Mouse (Mus musculus) cerebellum, adult 2 months (tissue): ENCODE data around the gene Shank2. TPM values are rescaled to one million over a fixed set of nuclear protein-coding genes. Genes with fewer than 3 reads are reported as not detected.

Source experiments
- DNase-seq, 2 experiments: peaks; one replicate each; pipeline ENCODE4 v3.0.0; 2021
- H3K27ac ChIP-seq: fragments of 200-500 bp; 2 replicates; pipeline ENCODE4 v1.5.1; 2012; ENCODE audit warnings: low read length, control low read depth, inconsistent platforms; ENCODE audit not compliant: insufficient read depth
- H3K27me3 ChIP-seq: fragments of 200-500 bp; 2 replicates; pipeline ENCODE4 v1.6.1; 2012; ENCODE audit warnings: inconsistent platforms, mild to moderate bottlenecking, low read length, moderate library complexity; ENCODE audit not compliant: control insufficient read depth, insufficient read depth
- H3K4me1 ChIP-seq: fragments of 200-500 bp; 2 replicates; pipeline ENCODE4 v1.6.1; 2011; ENCODE audit warnings: low read length; ENCODE audit not compliant: control insufficient read depth, insufficient read depth
- H3K4me3 ChIP-seq: fragments of 200-500 bp; replicated peaks from 2 replicates; pipeline ENCODE3; 2011; ENCODE audit warnings: mild to moderate bottlenecking, low read depth, low read length, control low read depth; ENCODE audit not compliant: insufficient read depth
- CTCF ChIP-seq: fragments of 200-500 bp; IDR thresholded peaks from 2 replicates; pipeline ENCODE4 v1.5.1; 2011; ENCODE audit warnings: low read depth, mild to moderate bottlenecking, control low read depth, low read length, moderate library complexity, borderline replicate concordance; ENCODE audit not compliant: insufficient read depth
- POLR2A ChIP-seq: fragments of 200-500 bp; IDR thresholded peaks from 2 replicates; pipeline ENCODE4 v1.6.1; 2011; ENCODE audit warnings: low read length, control low read depth, borderline replicate concordance; ENCODE audit not compliant: insufficient read depth
- WGBS: fragments of 180-500 bp; shearing (Covaris S2); methylation state at CpG from one replicate; pipeline ENCODE4 v1.1.7; 2018; 5-methylcytosine and 5-hydroxymethylcytosine counted together
- polyA plus RNA-seq: library from polyadenylated mRNA; depleted of rRNA; stranded (reverse); fragments of >200 nt; gene quantifications from 2 replicates; pipeline ENCODE4 v1.2.3, GENCODE M21; 2012

The Shank2 gene
- polyA plus RNA-seq, 1 experiment, result 46.3 TPM

DNA sequence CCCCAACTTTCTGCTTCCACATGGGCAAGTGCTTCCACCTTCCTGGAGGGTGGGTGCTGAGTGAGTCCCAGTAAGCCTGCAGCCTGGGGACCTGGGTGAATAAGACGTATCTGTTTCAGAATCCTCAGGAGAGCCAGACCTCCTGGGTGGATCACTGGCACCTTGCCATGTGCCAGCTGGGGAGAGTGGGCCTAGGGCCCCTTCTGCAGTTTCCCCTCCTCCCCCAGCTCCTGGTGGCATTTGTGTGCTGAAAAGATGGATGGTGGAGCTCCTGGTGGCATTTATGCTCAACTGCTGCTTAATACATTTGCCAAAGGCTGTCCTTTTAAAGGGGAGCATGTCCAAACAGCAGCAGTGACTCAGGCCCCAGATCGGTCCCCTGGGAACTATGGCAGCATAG is 364.4 kb downstream of the Shank2 start:
- DNase-seq, result no peak

DNA sequence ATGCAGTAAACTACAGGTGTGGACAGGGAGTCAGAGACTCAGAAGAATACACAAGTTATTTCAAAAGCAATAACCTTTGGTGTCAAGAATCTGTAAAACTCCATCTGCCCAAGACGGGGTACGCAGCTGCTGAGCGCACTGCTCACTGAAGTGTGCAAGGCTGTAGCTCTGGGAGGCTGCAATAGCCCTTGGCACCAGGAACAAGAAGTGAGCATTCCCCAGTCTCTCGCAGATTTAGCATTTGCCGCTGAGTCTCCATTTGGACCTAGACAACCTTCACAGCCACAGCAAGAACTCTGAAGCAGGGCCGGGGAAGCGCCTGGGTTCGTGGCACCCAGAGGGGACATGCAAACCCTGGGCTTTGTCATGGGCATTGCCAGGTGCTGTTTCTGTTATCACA is 371.3 kb downstream of the Shank2 start:
- Histone ChIP-seq H3K4me3 (no peak overlapping the region), H3K4me1 (no peaks in the 10 kb centered on the region; the same call in 1 of the 2 replicates), H3K27me3 (no peaks in the 10 kb centered on the region), H3K27ac (no peak overlapping the region)
- 73% methylated on average over 8 of the region's 8 CpGs for WGBS
- no peak for DNase-seq
- TF ChIP-seq POLR2A (no peak), CTCF (no peak)

More for the DNA sequence above, 364.4 kb downstream of the Shank2 start:
- Histone ChIP-seq H3K27me3 (no peaks in the 10 kb centered on the region), H3K4me3 (no peak overlapping the region), H3K27ac (no peak overlapping the region), H3K4me1 (no peaks in the 10 kb centered on the region; the same call in 1 of the 2 replicates)
- TF ChIP-seq POLR2A, result no peak
- no peak for TF ChIP-seq CTCF
- 72% methylated on average over 2 of the region's 2 CpGs for WGBS

DNA sequence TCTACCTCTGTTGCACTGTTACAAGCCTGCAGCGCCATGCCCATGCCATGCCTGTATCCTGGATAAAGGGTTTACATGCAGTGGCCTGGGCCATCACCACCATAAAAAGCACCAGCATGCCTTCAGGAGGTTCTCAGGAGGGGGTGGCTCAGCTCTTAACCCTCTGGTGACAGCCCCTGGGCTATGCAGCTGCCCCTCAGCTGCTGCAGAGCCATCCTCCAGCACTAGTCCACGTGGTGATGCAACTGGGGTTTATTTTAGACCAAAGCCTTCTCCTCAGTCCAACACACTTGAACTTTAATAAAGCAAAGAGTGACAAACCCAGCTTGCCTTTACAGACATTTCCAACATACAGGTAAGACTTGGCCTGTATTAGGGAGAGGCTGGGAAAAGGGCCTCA is 373.8 kb downstream of the Shank2 start:
- Histone ChIP-seq H3K27me3 (no peaks in the 10 kb centered on the region), H3K4me1 (no peaks in the 10 kb centered on the region; the same call in 1 of the 2 replicates), H3K27ac (no peak overlapping the region), H3K4me3 (no peak overlapping the region)
- TF ChIP-seq POLR2A (no peak), CTCF (no peak)
- WGBS, result 96% methylated on average over 2 of the region's 2 CpGs
- DNase-seq, result no peak

DNA sequence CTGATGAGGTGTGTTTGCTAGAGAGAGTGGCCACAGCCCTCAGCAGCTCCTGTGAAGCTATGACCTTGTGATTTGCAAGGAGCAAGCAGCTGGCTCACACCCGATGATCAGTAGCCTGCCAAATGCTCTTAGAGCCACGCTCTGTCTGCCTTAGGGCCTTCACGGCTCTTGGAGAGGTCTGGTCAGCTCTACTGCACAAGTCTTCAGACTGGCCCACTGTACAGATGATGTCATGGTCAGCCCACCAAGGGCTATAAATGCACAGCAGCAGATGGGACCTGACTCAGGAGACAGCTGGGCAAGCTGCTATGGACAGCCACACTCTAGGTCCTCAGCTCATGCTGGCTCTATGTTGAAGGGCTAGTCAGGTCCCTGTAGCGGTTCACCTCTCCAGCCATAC is 376.5 kb downstream of the Shank2 start:
- no peaks in the 10 kb centered on the region; the same call in 1 of the 2 replicates for H3K4me1 ChIP-seq
- WGBS, result 45% methylated on average over 4 of the region's 4 CpGs
- no peaks in the 10 kb centered on the region for H3K27me3 ChIP-seq
- peak in 1 of 2 experiments; percentile 9 for DNase-seq
- H3K4me3 ChIP-seq, result no peak overlapping the region
- H3K27ac ChIP-seq, result no peak overlapping the region
- no peak for TF ChIP-seq CTCF
- no peak for TF ChIP-seq POLR2A

DNA sequence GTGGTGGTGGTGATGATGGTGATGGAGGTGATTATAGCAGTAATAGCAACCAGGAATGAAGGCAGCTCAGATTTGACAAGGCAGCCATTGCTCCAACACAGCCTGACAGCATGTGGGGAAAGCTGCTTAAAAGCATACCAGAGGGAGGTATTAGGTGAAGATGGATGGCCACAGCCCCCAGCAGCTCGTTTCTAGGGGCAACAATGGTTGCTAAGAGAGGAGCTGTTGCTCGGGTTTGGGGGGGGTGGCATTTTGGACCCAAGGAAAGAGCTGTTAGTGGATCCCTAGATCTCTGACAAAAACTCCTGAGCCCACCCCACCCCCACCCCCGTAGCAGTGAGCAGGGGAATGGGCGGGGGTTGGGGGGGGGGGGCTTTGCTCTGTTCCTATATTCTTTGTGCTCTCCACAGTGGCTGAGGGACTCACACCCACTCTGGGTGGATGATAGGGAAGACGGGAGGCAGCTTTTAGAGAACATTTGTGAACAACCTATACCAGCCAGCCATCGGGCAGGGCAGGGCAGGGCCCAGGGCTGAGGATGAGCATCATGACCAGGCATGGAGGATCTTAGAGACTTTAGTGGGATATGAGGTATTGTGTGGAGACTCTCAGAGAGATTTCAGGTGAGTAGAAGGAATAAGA is 377.6 kb downstream of the Shank2 start:
- H3K27ac ChIP-seq, result no peak overlapping the region
- TF ChIP-seq CTCF, result no peak
- TF ChIP-seq POLR2A, result no peak
- 61% methylated on average over 6 of the region's 6 CpGs for WGBS
- no peaks in the 10 kb centered on the region for H3K27me3 ChIP-seq
- H3K4me1 ChIP-seq, result peaks cover 3% of the 10 kb centered on the region; the same call in 1 of the 2 replicates
- H3K4me3 ChIP-seq, result no peak overlapping the region
- no peak for DNase-seq

DNA sequence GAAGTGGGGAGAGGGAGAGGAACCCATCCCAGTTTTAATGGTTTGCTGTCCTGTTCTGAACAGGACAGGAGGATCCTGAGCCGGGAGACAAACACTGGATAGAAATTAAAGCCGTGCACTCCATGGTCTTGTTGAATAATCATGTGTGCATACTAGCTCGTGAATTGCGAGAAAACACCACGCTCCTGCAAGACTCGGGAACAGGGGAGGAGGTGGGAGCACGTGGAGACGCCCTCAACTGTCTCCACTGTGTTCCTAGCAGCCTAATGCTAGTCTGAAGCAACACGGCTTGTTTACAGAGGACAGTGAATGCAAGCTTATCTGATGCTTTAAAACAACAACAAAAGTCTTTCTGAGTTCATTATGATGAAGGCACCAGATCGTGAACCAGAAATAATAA is 379.9 kb downstream of the Shank2 start:
- no peak overlapping the region for H3K27ac ChIP-seq
- no peak overlapping the region for H3K4me3 ChIP-seq
- no peak for TF ChIP-seq CTCF
- TF ChIP-seq POLR2A, result no peak
- 79% methylated on average over 10 of the region's 10 CpGs for WGBS
- H3K4me1 ChIP-seq, result peaks cover 3% of the 10 kb centered on the region; the same call in 1 of the 2 replicates
- no peaks in the 10 kb centered on the region for H3K27me3 ChIP-seq
- DNase-seq, result no peak

DNA sequence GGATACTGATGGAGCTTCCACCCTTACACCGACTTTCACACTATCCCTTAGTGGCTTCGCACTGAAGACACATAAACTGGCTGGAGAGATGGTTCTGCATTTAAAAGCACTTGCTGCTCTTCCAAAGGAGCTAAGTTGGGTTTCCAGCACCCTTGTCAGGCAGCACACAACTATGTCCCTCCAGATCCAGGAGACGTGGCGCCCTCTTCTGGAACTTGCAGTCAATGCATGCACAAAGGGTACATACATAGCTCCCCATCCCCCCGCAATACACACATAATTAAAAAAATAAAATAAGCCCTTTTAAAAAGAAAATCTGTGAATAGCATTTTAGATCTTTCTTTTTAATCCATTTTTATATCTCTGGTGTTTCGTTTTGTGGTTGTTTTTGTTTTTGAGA is 385.8 kb downstream of the Shank2 start:
- DNase-seq, result no peak
- H3K4me3 ChIP-seq, result no peak overlapping the region
- TF ChIP-seq POLR2A (no peak), CTCF (no peak)
- H3K4me1 ChIP-seq, result peaks cover 3% of the 10 kb centered on the region; the same call in 1 of the 2 replicates
- H3K27ac ChIP-seq, result no peak overlapping the region
- WGBS, result 96% methylated on average over 6 of the region's 6 CpGs
- H3K27me3 ChIP-seq, result no peaks in the 10 kb centered on the region

DNA sequence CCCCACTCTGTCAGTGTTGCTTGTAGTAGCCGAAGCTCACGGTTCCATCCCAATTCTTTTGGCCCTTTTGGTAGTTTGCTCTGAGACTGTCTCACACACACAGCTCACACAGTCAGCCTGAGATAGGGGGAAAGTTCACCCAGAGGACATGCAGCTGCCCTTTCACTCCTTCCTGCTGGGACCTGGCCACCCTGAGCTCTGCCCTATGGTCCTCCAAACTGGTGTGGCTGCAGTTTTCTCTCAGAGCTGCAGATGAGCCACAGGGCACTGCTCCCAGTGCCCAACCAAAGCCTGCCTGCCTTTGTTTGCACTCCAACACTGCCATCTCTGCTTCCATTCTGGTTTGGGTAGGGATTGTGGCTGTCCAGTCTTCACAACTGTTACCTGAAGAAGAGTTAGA is 388.0 kb downstream of the Shank2 start:
- DNase-seq, result no peak
- Histone ChIP-seq H3K27ac (no peak overlapping the region), H3K4me1 (no peaks in the 10 kb centered on the region), H3K27me3 (no peaks in the 10 kb centered on the region), H3K4me3 (no peak overlapping the region)
- 94% methylated on average over 2 of the region's 2 CpGs for WGBS
- TF ChIP-seq CTCF, result no peak
- TF ChIP-seq POLR2A, result no peak
